8 mouse cellular contexts compared by ENCODE assay signal in genomic region chr2:172728240-172728821, GRCm38 (mm10).
DNase-seq lines count a peak whose midpoint lies in the region; ATAC-seq and TF ChIP-seq lines count a peak whose summit lies in the region.

No protein-coding gene starts in this region.

- no peaks in the 10 kb centered on the region for H3K36me3 ChIP-seq in intestine, postnatal 0 days (ENCODE audit: control insufficient read depth, insufficient read depth)
- H3K36me3 ChIP-seq in lung, postnatal 0 days (ENCODE audit: insufficient read depth, low read length), result no peaks in the 10 kb centered on the region
- no peaks in the 10 kb centered on the region for H3K36me3 ChIP-seq in stomach, embryonic 15.5 days

- H3K4me1 ChIP-seq in intestine, postnatal 0 days (replicated peaks; ENCODE audit: control insufficient read depth, insufficient read depth, low read length), result no peaks in the 10 kb centered on the region
- H3K4me1 ChIP-seq in lung, postnatal 0 days (ENCODE audit: insufficient read depth, low read depth, low read length), result 0 out of 2 replicates have a peak, but pooled peaks cover 4% of the 10 kb centered on the region
- H3K4me1 ChIP-seq in stomach, embryonic 15.5 days, result peaks cover 13% of the 10 kb centered on the region

- TF ChIP-seq CTCF in intestine, postnatal 0 days (IDR thresholded peaks at IDR 0.05; ENCODE audit: low read depth), result no peak
- no peak for TF ChIP-seq CTCF in lung, postnatal 0 days (IDR thresholded peaks at IDR 0.05)

- H3K4me3 ChIP-seq in intestine, postnatal 0 days (ENCODE audit: low read depth, low read length), result peak overlapping the region; percentile 35
- peak overlapping the region; percentile 36 for H3K4me3 ChIP-seq in lung, postnatal 0 days (ENCODE audit: low read depth, low read length)
- H3K4me3 ChIP-seq in stomach, embryonic 15.5 days (replicated peaks), result peak overlapping the region; percentile 33

- peak overlapping the region; percentile 68 for H3K4me2 ChIP-seq in intestine, postnatal 0 days (replicated peaks; ENCODE audit: low read depth)
- peak overlapping the region; percentile 64 for H3K4me2 ChIP-seq in lung, postnatal 0 days (replicated peaks; ENCODE audit: low read depth, low read length)
- H3K4me2 ChIP-seq in stomach, embryonic 15.5 days, result peak overlapping the region; percentile 74

- intact Hi-C loops in left cerebral cortex, postnatal 10 days (cut with DNase I), result loop anchor here (2.0 kb wide), 1 partner anchor 180 kb away; the partner anchor contains the start of gene Tfap2c

- DNase-seq in left cerebral cortex, postnatal 10 days (ENCODE audit: extremely low spot score in 1 of 2, low spot score in 2 of 2), result peak; percentile 11 to 52
- no peak for DNase-seq in left cerebral cortex, adult 11 months (ENCODE audit: low spot score)
- DNase-seq in brain, embryonic 18.5 days (ENCODE audit: low read depth, low spot score), result peak; percentile 30
- DNase-seq in forelimb bud, embryonic 11.5 days (ENCODE audit: low read depth, low spot score), result peak; percentile 85
- peak; percentile 42 for DNase-seq in lung, postnatal 0 days (ENCODE audit: low spot score)
- no peak for DNase-seq in B cell, adult 2 months

- 2% methylated on average over 52 of the region's 53 CpGs for WGBS in intestine, postnatal 0 days
- under 1% methylated on average over 50 of the region's 53 CpGs for WGBS in lung, postnatal 0 days
- 1% methylated on average over 53 of the region's 53 CpGs for WGBS in stomach, embryonic 15.5 days

- no peak overlapping the region for H3K27ac ChIP-seq in intestine, postnatal 0 days (ENCODE audit: low read depth, low read length)
- no peak overlapping the region for H3K27ac ChIP-seq in lung, postnatal 0 days (ENCODE audit: low read length)
- no peak overlapping the region for H3K27ac ChIP-seq in stomach, embryonic 15.5 days

- TF ChIP-seq EP300 in lung, postnatal 0 days (IDR thresholded peaks at IDR 0.05), result no peak

- H3K27me3 ChIP-seq in intestine, postnatal 0 days (replicated peaks; ENCODE audit: control insufficient read depth, insufficient read depth, low read length), result peaks cover 59% of the 10 kb centered on the region
- peaks cover 61% of the 10 kb centered on the region for H3K27me3 ChIP-seq in lung, postnatal 0 days (replicated peaks; ENCODE audit: insufficient read depth, low read length)
- H3K27me3 ChIP-seq in stomach, embryonic 15.5 days (replicated peaks), result peaks cover 65% of the 10 kb centered on the region

- no peak overlapping the region for H3K9ac ChIP-seq in intestine, postnatal 0 days (ENCODE audit: low read depth, low read length)
- no peak overlapping the region for H3K9ac ChIP-seq in lung, postnatal 0 days (replicated peaks; ENCODE audit: low read depth)
- no peak overlapping the region for H3K9ac ChIP-seq in stomach, embryonic 15.5 days

- ATAC-seq in intestine, postnatal 0 days, result no peak
- peak; percentile 63 for ATAC-seq in lung, postnatal 0 days
- 0 out of 2 replicates have a peak, but pooled peaks have one; percentile 51 for ATAC-seq in stomach, embryonic 15.5 days (ENCODE audit: insufficient read depth, low FRiP score, low read depth)

- H3K9me3 ChIP-seq in intestine, postnatal 0 days (ENCODE audit: control insufficient read depth), result no peaks in the 10 kb centered on the region
- no peaks in the 10 kb centered on the region for H3K9me3 ChIP-seq in lung, postnatal 0 days (ENCODE audit: low read length)
- no peaks in the 10 kb centered on the region for H3K9me3 ChIP-seq in stomach, embryonic 15.5 days

Comparison
In these comparisons a context has a peak if more than half of its experiments do, and no peak if none do; other contexts are left out.
1. DNase-seq: peak in left cerebral cortex, postnatal 10 days (2 of 2), brain, embryonic 18.5 days (single experiment), forelimb bud, embryonic 11.5 days (single experiment) and lung, postnatal 0 days (single experiment); none in left cerebral cortex, adult 11 months (single experiment) and B cell, adult 2 months (0 of 2).
2. Peak in every context shown above with its lines, with median percentiles within 50 percentile points of each other: H3K4me2 ChIP-seq and H3K4me3 ChIP-seq.